ENCODE assay signal across 8 mouse cellular contexts in the genomic region with DNA sequence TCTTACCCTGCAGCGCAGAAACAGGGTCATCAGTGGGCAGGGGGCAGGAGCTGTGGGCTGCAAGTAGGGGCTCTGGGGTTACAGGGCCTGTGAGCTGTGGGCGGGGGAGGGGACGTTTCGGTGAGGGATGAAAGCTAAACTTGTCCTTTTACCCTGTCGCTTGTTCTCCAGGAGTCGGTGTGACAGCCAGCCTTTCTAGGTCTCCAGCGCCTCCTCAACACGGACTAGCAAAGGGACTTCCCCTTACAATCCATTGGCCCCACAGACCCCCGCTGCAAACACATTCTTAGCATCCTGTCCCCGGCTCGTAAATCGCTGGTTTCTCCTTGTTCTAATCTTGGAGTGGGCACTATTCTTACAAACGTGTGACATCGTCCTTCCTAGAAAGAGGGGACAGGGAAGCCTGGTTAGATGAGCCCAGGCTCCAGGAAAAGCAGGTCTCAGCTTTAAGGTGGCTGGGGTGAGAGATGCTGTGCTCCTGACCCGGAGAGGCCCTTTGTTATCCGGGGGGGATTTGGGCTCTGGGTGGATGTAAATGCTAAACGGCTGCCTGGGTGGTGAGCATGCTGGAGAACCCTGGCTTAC. TPM values are rescaled to one million over a fixed set of nuclear protein-coding genes. Genes with fewer than 3 reads are reported as not detected.
A peak's percentile ranks its signal among the peaks of the same experiment; 100 is the strongest.
DNase-seq lines count a peak whose midpoint lies in the region; ATAC-seq lines count a peak whose summit lies in the region.

No protein-coding gene starts in this region.

- peak overlapping the region; percentile 42 for H3K4me2 ChIP-seq in forebrain, embryonic 16.5 days (ENCODE audit: low read length)
- peak overlapping the region; percentile 51 for H3K4me2 ChIP-seq in kidney, embryonic 16.5 days (replicated peaks; ENCODE audit: low read depth, low read length)
- H3K4me2 ChIP-seq in midbrain, embryonic 13.5 days (replicated peaks): peak overlapping the region; percentile 41

- no peaks in the 10 kb centered on the region for H3K27me3 ChIP-seq in megakaryocyte, embryonic 14.5 days (replicated peaks)
- H3K27me3 ChIP-seq in forebrain, embryonic 16.5 days (replicated peaks; ENCODE audit: control insufficient read depth, insufficient read depth, low read length): no peaks in the 10 kb centered on the region
- no peaks in the 10 kb centered on the region for H3K27me3 ChIP-seq in kidney, embryonic 16.5 days (ENCODE audit: insufficient read depth, low read length)
- H3K27me3 ChIP-seq in midbrain, embryonic 13.5 days: no peaks in the 10 kb centered on the region

- 7% methylated on average over 17 of the region's 17 CpGs for WGBS in forebrain, embryonic 16.5 days
- 4% methylated on average over 17 of the region's 17 CpGs for WGBS in kidney, embryonic 16.5 days
- WGBS in midbrain, embryonic 13.5 days: 1% methylated on average over 17 of the region's 17 CpGs

- peak overlapping the region; percentile 85 for H3K27ac ChIP-seq in brown adipose tissue, adult 24 weeks (replicated peaks; ENCODE audit: low read depth, low read length)
- H3K27ac ChIP-seq in forebrain, embryonic 16.5 days (ENCODE audit: low read length): peak overlapping the region; percentile 82
- peak overlapping the region; percentile 99 for H3K27ac ChIP-seq in kidney, embryonic 16.5 days (ENCODE audit: low read length)
- H3K27ac ChIP-seq in midbrain, embryonic 13.5 days: peak overlapping the region; percentile 69

- no peak for ATAC-seq in megakaryocyte, adult 5-6 weeks (ENCODE audit: poor library complexity, severe bottlenecking)
- no peak for ATAC-seq in forebrain, embryonic 16.5 days
- ATAC-seq in kidney, embryonic 16.5 days (ENCODE audit: low FRiP score, low TSS enrichment): no peak
- ATAC-seq in midbrain, embryonic 13.5 days: 0 out of 2 replicates have a peak, but pooled peaks have one; percentile 1

- peak overlapping the region; percentile 48 for H3K9ac ChIP-seq in forebrain, embryonic 16.5 days (replicated peaks; ENCODE audit: low read depth, low read length)
- peak overlapping the region; percentile 67 for H3K9ac ChIP-seq in kidney, embryonic 16.5 days (replicated peaks; ENCODE audit: low read length)
- peak overlapping the region; percentile 15 for H3K9ac ChIP-seq in midbrain, embryonic 13.5 days (replicated peaks)

- peaks cover 2% of the 10 kb centered on the region for H3K36me3 ChIP-seq in megakaryocyte, embryonic 14.5 days (replicated peaks; ENCODE audit: low read length)
- no peaks in the 10 kb centered on the region for H3K36me3 ChIP-seq in forebrain, embryonic 16.5 days (ENCODE audit: control insufficient read depth, insufficient read depth)
- no peaks in the 10 kb centered on the region for H3K36me3 ChIP-seq in kidney, embryonic 16.5 days (ENCODE audit: insufficient read depth, low read length)
- no peaks in the 10 kb centered on the region for H3K36me3 ChIP-seq in midbrain, embryonic 13.5 days

- no peak for DNase-seq in layer of hippocampus, postnatal 36 days
- DNase-seq in MN1 (ENCODE audit: low spot score): no peak

- no peaks in the 10 kb centered on the region for H3K9me3 ChIP-seq in megakaryocyte, embryonic 14.5 days
- no peaks in the 10 kb centered on the region for H3K9me3 ChIP-seq in forebrain, embryonic 16.5 days (ENCODE audit: control insufficient read depth, low read length)
- H3K9me3 ChIP-seq in kidney, embryonic 16.5 days (ENCODE audit: low read length): no peaks in the 10 kb centered on the region
- no peaks in the 10 kb centered on the region for H3K9me3 ChIP-seq in midbrain, embryonic 13.5 days

- peak overlapping the region; percentile 92 for H3K4me3 ChIP-seq in megakaryocyte, embryonic 14.5 days (replicated peaks)
- H3K4me3 ChIP-seq in brown adipose tissue, adult 24 weeks (ENCODE audit: insufficient read depth, low read depth, low read length): peak overlapping the region; percentile 41
- no peak overlapping the region; the same call in 1 of the 2 replicates for H3K4me3 ChIP-seq in forebrain, embryonic 16.5 days (replicated peaks; ENCODE audit: low read length)
- peak overlapping the region; percentile 26; the same call in 1 of the 2 replicates for H3K4me3 ChIP-seq in kidney, embryonic 16.5 days (ENCODE audit: low read length)
- H3K4me3 ChIP-seq in midbrain, embryonic 13.5 days (replicated peaks): 0 out of 2 replicates have a peak overlapping the region, but pooled peaks have one; percentile 8

- H3K4me1 ChIP-seq in megakaryocyte, embryonic 14.5 days: peaks cover 86% of the 10 kb centered on the region
- peaks cover 30% of the 10 kb centered on the region for H3K4me1 ChIP-seq in brown adipose tissue, adult 24 weeks (ENCODE audit: control insufficient read depth, insufficient read depth, insufficient read length, low read length)
- H3K4me1 ChIP-seq in forebrain, embryonic 16.5 days (replicated peaks; ENCODE audit: control insufficient read depth, insufficient read depth, low read length): peaks cover 51% of the 10 kb centered on the region
- peaks cover 76% of the 10 kb centered on the region for H3K4me1 ChIP-seq in kidney, embryonic 16.5 days (ENCODE audit: insufficient read depth, low read length)
- peaks cover 51% of the 10 kb centered on the region for H3K4me1 ChIP-seq in midbrain, embryonic 13.5 days (replicated peaks)

RNA-seq across cellular contexts. Expression of a gene that starts 7.6 kb away (rescaled TPM):
- 5.6 and 22.1 TPM in 2 replicates for polyA plus RNA-seq in megakaryocyte, embryonic 14.5 days (2012; ENCODE audit: insufficient read depth, low replicate concordance)
- total RNA-seq in megakaryocyte, adult 5-6 weeks (2015): 0.11 and 0.25 TPM in 2 replicates
- 0.12 and 0.37 TPM in 2 replicates for total RNA-seq in megakaryocyte, adult 5-6 weeks (2017)
- polyA plus RNA-seq in brown adipose tissue, adult 24 weeks (2012; ENCODE audit: insufficient read depth, insufficient read length, missing spikeins): 78.3 and 90.9 TPM in 2 replicates
- 3.8 and 4.0 TPM in 2 replicates for polyA plus RNA-seq in forebrain, embryonic 16.5 days (2015; fragmentation: Nextera tagmentation; extraction: Ambion mirVana)
- polyA plus RNA-seq in kidney, embryonic 16.5 days (2015; fragmentation: Nextera tagmentation; extraction: Ambion mirVana): 2.2 and 2.4 TPM in 2 replicates
- polyA plus RNA-seq in midbrain, embryonic 13.5 days (2015; fragmentation: Nextera tagmentation; extraction: Ambion mirVana): 1.2 and 1.9 TPM in 2 replicates
- 10 to 100 TPM; 59.1 to 78.4 TPM for total RNA-seq in layer of hippocampus, postnatal 36 days (2021)

RNA-seq across cellular contexts. Expression of a gene that starts 12.6 kb away (rescaled TPM):
- 30.0 and 46.8 TPM in 2 replicates for polyA plus RNA-seq in megakaryocyte, embryonic 14.5 days (2012; ENCODE audit: insufficient read depth, low replicate concordance)
- total RNA-seq in megakaryocyte, adult 5-6 weeks (2015): 73.7 and 74.9 TPM in 2 replicates
- total RNA-seq in megakaryocyte, adult 5-6 weeks (2017): 111 and 119 TPM in 2 replicates
- polyA plus RNA-seq in brown adipose tissue, adult 24 weeks (2012; ENCODE audit: insufficient read depth, insufficient read length, missing spikeins): 36.3 and 40.8 TPM in 2 replicates
- polyA plus RNA-seq in forebrain, embryonic 16.5 days (2015; fragmentation: Nextera tagmentation; extraction: Ambion mirVana): 27.7 and 32.0 TPM in 2 replicates
- 23.7 and 24.2 TPM in 2 replicates for polyA plus RNA-seq in kidney, embryonic 16.5 days (2015; fragmentation: Nextera tagmentation; extraction: Ambion mirVana)
- polyA plus RNA-seq in midbrain, embryonic 13.5 days (2015; fragmentation: Nextera tagmentation; extraction: Ambion mirVana): 34.2 and 34.5 TPM in 2 replicates
- 100 to 1,000 TPM; 185 to 187 TPM for total RNA-seq in layer of hippocampus, postnatal 36 days (2021)

RNA-seq across cellular contexts. Expression of a gene that starts 22.0 kb away (rescaled TPM):
- polyA plus RNA-seq in megakaryocyte, embryonic 14.5 days (2012; ENCODE audit: insufficient read depth, low replicate concordance): 10.6 and 13.2 TPM in 2 replicates
- total RNA-seq in megakaryocyte, adult 5-6 weeks (2015): 35.6 and 39.9 TPM in 2 replicates
- total RNA-seq in megakaryocyte, adult 5-6 weeks (2017): 32.1 and 33.2 TPM in 2 replicates
- polyA plus RNA-seq in brown adipose tissue, adult 24 weeks (2012; ENCODE audit: insufficient read depth, insufficient read length, missing spikeins): 9.2 and 16.9 TPM in 2 replicates
- polyA plus RNA-seq in forebrain, embryonic 16.5 days (2015; fragmentation: Nextera tagmentation; extraction: Ambion mirVana): 52.5 and 54.6 TPM in 2 replicates
- 36.2 and 41.0 TPM in 2 replicates for polyA plus RNA-seq in kidney, embryonic 16.5 days (2015; fragmentation: Nextera tagmentation; extraction: Ambion mirVana)
- polyA plus RNA-seq in midbrain, embryonic 13.5 days (2015; fragmentation: Nextera tagmentation; extraction: Ambion mirVana): 52.6 and 57.6 TPM in 2 replicates
- total RNA-seq in layer of hippocampus, postnatal 36 days (2021): 10 to 100 TPM; 52.2 to 61.2 TPM

RNA-seq across cellular contexts. Expression of a gene that starts 42.3 kb away (rescaled TPM):
- polyA plus RNA-seq in megakaryocyte, embryonic 14.5 days (2012; ENCODE audit: insufficient read depth, low replicate concordance): 37.6 and 38.9 TPM in 2 replicates
- total RNA-seq in megakaryocyte, adult 5-6 weeks (2015): 10.0 and 11.6 TPM in 2 replicates
- 8.0 and 9.0 TPM in 2 replicates for total RNA-seq in megakaryocyte, adult 5-6 weeks (2017)
- polyA plus RNA-seq in brown adipose tissue, adult 24 weeks (2012; ENCODE audit: insufficient read depth, insufficient read length, missing spikeins): 64.4 and 82.3 TPM in 2 replicates
- polyA plus RNA-seq in forebrain, embryonic 16.5 days (2015; fragmentation: Nextera tagmentation; extraction: Ambion mirVana): 177 and 182 TPM in 2 replicates
- 24.4 and 25.9 TPM in 2 replicates for polyA plus RNA-seq in kidney, embryonic 16.5 days (2015; fragmentation: Nextera tagmentation; extraction: Ambion mirVana)
- 99.6 and 106 TPM in 2 replicates for polyA plus RNA-seq in midbrain, embryonic 13.5 days (2015; fragmentation: Nextera tagmentation; extraction: Ambion mirVana)
- 100 to 1,000 TPM; 956 to 985 TPM for total RNA-seq in layer of hippocampus, postnatal 36 days (2021)

RNA-seq across cellular contexts. Expression of a gene that starts 53.5 kb away (rescaled TPM):
- polyA plus RNA-seq in megakaryocyte, embryonic 14.5 days (2012; ENCODE audit: insufficient read depth, low replicate concordance): 40.2 and 55.7 TPM in 2 replicates
- total RNA-seq in megakaryocyte, adult 5-6 weeks (2015): 17.9 and 21.5 TPM in 2 replicates
- 22.6 and 31.3 TPM in 2 replicates for total RNA-seq in megakaryocyte, adult 5-6 weeks (2017)
- 18.4 and 24.7 TPM in 2 replicates for polyA plus RNA-seq in brown adipose tissue, adult 24 weeks (2012; ENCODE audit: insufficient read depth, insufficient read length, missing spikeins)
- 88.8 and 93.7 TPM in 2 replicates for polyA plus RNA-seq in forebrain, embryonic 16.5 days (2015; fragmentation: Nextera tagmentation; extraction: Ambion mirVana)
- polyA plus RNA-seq in kidney, embryonic 16.5 days (2015; fragmentation: Nextera tagmentation; extraction: Ambion mirVana): 71.4 and 73.9 TPM in 2 replicates
- polyA plus RNA-seq in midbrain, embryonic 13.5 days (2015; fragmentation: Nextera tagmentation; extraction: Ambion mirVana): 83.5 and 90.3 TPM in 2 replicates
- total RNA-seq in layer of hippocampus, postnatal 36 days (2021): 100 to 1,000 TPM; 127 to 140 TPM

Comparison
In these comparisons a context has a peak if more than half of its experiments do, and no peak if none do; other contexts are left out.
1. H3K9ac ChIP-seq: peak in every context shown above with its lines; median percentile 67 in kidney, embryonic 16.5 days; 48 in forebrain, embryonic 16.5 days; 15 in midbrain, embryonic 13.5 days.